Mouse (Mus musculus): ENCODE measurements around the gene Chaf1b. TPM values are rescaled to one million over a fixed set of nuclear protein-coding genes. Genes with fewer than 3 reads are reported as not detected.
A peak's percentile ranks its signal among the peaks of the same experiment; 100 is the strongest.

The Chaf1b gene
- polyA plus RNA-seq, 1 experiment from 2014 or later = 86.3 TPM

- no peak overlapping the region for H3K9ac ChIP-seq (ENCODE audit: low read depth, low read length)
- 22% methylated on average over 13 of the region's 13 CpGs for WGBS
- peak overlapping the region; percentile 48 for H3K4me2 ChIP-seq
- no peaks in the 10 kb centered on the region for H3K9me3 ChIP-seq (ENCODE audit: control insufficient read depth, low read length)
- no peak overlapping the region for H3K27ac ChIP-seq (ENCODE audit: low read depth, low read length)
- H3K27me3 ChIP-seq (replicated peaks; ENCODE audit: control insufficient read depth, insufficient read depth, low read length) = peaks cover 28% of the 10 kb centered on the region
- H3K4me1 ChIP-seq (replicated peaks; ENCODE audit: control insufficient read depth, insufficient read depth, low read length) = no peaks in the 10 kb centered on the region
- no peak overlapping the region for H3K4me3 ChIP-seq (ENCODE audit: low read depth, low read length)
- no peaks in the 10 kb centered on the region for H3K36me3 ChIP-seq (ENCODE audit: control insufficient read depth, insufficient read depth, low read length)
- ATAC-seq (replicated peaks; ENCODE audit: low FRiP score) = no peak
- DNase-seq (ENCODE audit: low spot score) = no peak
These were observed 50.9 kb downstream of the Chaf1b start for GRCm38 (mm10) chr16:93934588-93934987.

GRCm38 (mm10) chr16:93935009-93935408 is 51.3 kb downstream of the Chaf1b start:
- 24% methylated on average over 7 of the region's 7 CpGs for WGBS
- H3K27ac ChIP-seq (ENCODE audit: low read depth, low read length) = no peak overlapping the region
- no peaks in the 10 kb centered on the region for H3K9me3 ChIP-seq (ENCODE audit: control insufficient read depth, low read length)
- peak overlapping the region; percentile 48 for H3K4me2 ChIP-seq
- DNase-seq (ENCODE audit: low spot score) (no peak), ATAC-seq (replicated peaks; ENCODE audit: low FRiP score) (no peak)
- no peaks in the 10 kb centered on the region for H3K36me3 ChIP-seq (ENCODE audit: control insufficient read depth, insufficient read depth, low read length)
- peaks cover 28% of the 10 kb centered on the region for H3K27me3 ChIP-seq (replicated peaks; ENCODE audit: control insufficient read depth, insufficient read depth, low read length)
- H3K4me3 ChIP-seq (ENCODE audit: low read depth, low read length) = no peak overlapping the region
- no peaks in the 10 kb centered on the region for H3K4me1 ChIP-seq (replicated peaks; ENCODE audit: control insufficient read depth, insufficient read depth, low read length)
- no peak overlapping the region for H3K9ac ChIP-seq (ENCODE audit: low read depth, low read length)

DNA sequence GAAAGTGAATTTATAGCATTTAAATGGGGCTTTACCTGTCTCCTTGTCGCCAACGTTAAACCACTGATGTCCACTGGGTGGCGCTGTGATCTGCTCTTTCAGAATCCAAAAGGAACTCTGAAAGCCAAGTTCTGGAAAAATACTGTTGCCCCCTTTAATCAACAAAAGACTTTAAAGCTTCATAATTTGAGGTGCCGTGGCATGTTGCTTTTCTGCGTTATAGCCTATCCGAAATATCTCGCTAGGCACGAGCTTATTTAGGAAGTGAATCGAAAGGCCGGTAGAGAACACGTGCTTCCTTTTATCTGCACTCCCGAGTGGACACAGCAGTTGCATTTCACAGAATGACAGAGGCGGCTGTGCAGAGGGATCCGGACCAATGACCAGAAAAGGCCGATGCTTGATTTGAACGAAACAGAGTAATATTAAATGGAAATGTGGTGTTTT is 54.7 kb downstream of the Chaf1b start:
- peaks cover 28% of the 10 kb centered on the region for H3K27me3 ChIP-seq (replicated peaks; ENCODE audit: control insufficient read depth, insufficient read depth, low read length)
- H3K9ac ChIP-seq (ENCODE audit: low read depth, low read length) = no peak overlapping the region; the same call in 1 of the 2 replicates
- no peaks in the 10 kb centered on the region for H3K9me3 ChIP-seq (ENCODE audit: control insufficient read depth, low read length)
- H3K36me3 ChIP-seq (ENCODE audit: control insufficient read depth, insufficient read depth, low read length) = no peaks in the 10 kb centered on the region
- peak; percentile 77 for DNase-seq (ENCODE audit: low spot score)
- WGBS = 11% methylated on average over 16 of the region's 16 CpGs
- no peaks in the 10 kb centered on the region for H3K4me1 ChIP-seq (replicated peaks; ENCODE audit: control insufficient read depth, insufficient read depth, low read length)
- no peak for ATAC-seq (replicated peaks; ENCODE audit: low FRiP score)
- peak overlapping the region; percentile 29 for H3K4me3 ChIP-seq (ENCODE audit: low read depth, low read length)
- H3K27ac ChIP-seq (ENCODE audit: low read depth, low read length) = no peak overlapping the region
- H3K4me2 ChIP-seq = peak overlapping the region; percentile 57

GRCm38 (mm10) chr16:93939961-93940360 is 56.3 kb downstream of the Chaf1b start:
- Histone ChIP-seq H3K9ac (ENCODE audit: low read depth, low read length) (no peak overlapping the region), H3K36me3 (ENCODE audit: control insufficient read depth, insufficient read depth, low read length) (no peaks in the 10 kb centered on the region), H3K27ac (ENCODE audit: low read depth, low read length) (no peak overlapping the region), H3K4me2 (no peak overlapping the region), H3K4me1 (replicated peaks; ENCODE audit: control insufficient read depth, insufficient read depth, low read length) (no peaks in the 10 kb centered on the region), H3K4me3 (ENCODE audit: low read depth, low read length) (no peak overlapping the region), H3K27me3 (replicated peaks; ENCODE audit: control insufficient read depth, insufficient read depth, low read length) (peaks cover 21% of the 10 kb centered on the region), H3K9me3 (ENCODE audit: control insufficient read depth, low read length) (no peaks in the 10 kb centered on the region)
- no peak for ATAC-seq (replicated peaks; ENCODE audit: low FRiP score)
- no peak for DNase-seq (ENCODE audit: low spot score)
- 76% methylated on average over 4 of the region's 4 CpGs for WGBS

GRCm38 (mm10) chr16:93941781-93942567 is 58.3 kb downstream of the Chaf1b start:
- Histone ChIP-seq H3K4me1 (replicated peaks; ENCODE audit: control insufficient read depth, insufficient read depth, low read length) (no peaks in the 10 kb centered on the region), H3K4me2 (no peak overlapping the region), H3K9me3 (ENCODE audit: control insufficient read depth, low read length) (no peaks in the 10 kb centered on the region), H3K27me3 (replicated peaks; ENCODE audit: control insufficient read depth, insufficient read depth, low read length) (peaks cover 7% of the 10 kb centered on the region), H3K4me3 (ENCODE audit: low read depth, low read length) (no peak overlapping the region), H3K9ac (ENCODE audit: low read depth, low read length) (no peak overlapping the region), H3K27ac (ENCODE audit: low read depth, low read length) (no peak overlapping the region), H3K36me3 (ENCODE audit: control insufficient read depth, insufficient read depth, low read length) (no peaks in the 10 kb centered on the region)
- 78% methylated on average over 10 of the region's 10 CpGs for WGBS
- no peak for ATAC-seq (replicated peaks; ENCODE audit: low FRiP score)
- DNase-seq (ENCODE audit: low spot score) = no peak

- H3K4me3 ChIP-seq (ENCODE audit: low read depth, low read length) = no peak overlapping the region
- no peak overlapping the region for H3K4me2 ChIP-seq
- 84% methylated on average over 10 of the region's 10 CpGs for WGBS
- no peaks in the 10 kb centered on the region for H3K9me3 ChIP-seq (ENCODE audit: control insufficient read depth, low read length)
- H3K4me1 ChIP-seq (replicated peaks; ENCODE audit: control insufficient read depth, insufficient read depth, low read length) = no peaks in the 10 kb centered on the region
- ATAC-seq (replicated peaks; ENCODE audit: low FRiP score) (no peak), DNase-seq (ENCODE audit: low spot score) (no peak)
- H3K27ac ChIP-seq (ENCODE audit: low read depth, low read length) = no peak overlapping the region
- peaks cover 6% of the 10 kb centered on the region for H3K27me3 ChIP-seq (replicated peaks; ENCODE audit: control insufficient read depth, insufficient read depth, low read length)
- H3K36me3 ChIP-seq (ENCODE audit: control insufficient read depth, insufficient read depth, low read length) = no peaks in the 10 kb centered on the region
- no peak overlapping the region for H3K9ac ChIP-seq (ENCODE audit: low read depth, low read length)
These were observed 59.2 kb downstream of the Chaf1b start for GRCm38 (mm10) chr16:93942796-93943502.

GRCm38 (mm10) chr16:93944301-93944700 is 60.6 kb downstream of the Chaf1b start:
- Histone ChIP-seq H3K27me3 (replicated peaks; ENCODE audit: control insufficient read depth, insufficient read depth, low read length) (peaks cover 6% of the 10 kb centered on the region), H3K9me3 (ENCODE audit: control insufficient read depth, low read length) (no peaks in the 10 kb centered on the region), H3K4me2 (no peak overlapping the region), H3K36me3 (ENCODE audit: control insufficient read depth, insufficient read depth, low read length) (no peaks in the 10 kb centered on the region), H3K27ac (ENCODE audit: low read depth, low read length) (no peak overlapping the region), H3K4me3 (ENCODE audit: low read depth, low read length) (no peak overlapping the region), H3K9ac (ENCODE audit: low read depth, low read length) (no peak overlapping the region), H3K4me1 (replicated peaks; ENCODE audit: control insufficient read depth, insufficient read depth, low read length) (no peaks in the 10 kb centered on the region)
- no peak for ATAC-seq (replicated peaks; ENCODE audit: low FRiP score)
- no peak for DNase-seq (ENCODE audit: low spot score)
- WGBS = 51% methylated on average over 6 of the region's 6 CpGs

- DNase-seq (ENCODE audit: low spot score) = no peak
- no peaks in the 10 kb centered on the region for H3K9me3 ChIP-seq (ENCODE audit: control insufficient read depth, low read length)
- 82% methylated on average over 4 of the region's 4 CpGs for WGBS
- peaks cover 9% of the 10 kb centered on the region for H3K27me3 ChIP-seq (replicated peaks; ENCODE audit: control insufficient read depth, insufficient read depth, low read length)
- no peak for ATAC-seq (replicated peaks; ENCODE audit: low FRiP score)
- H3K36me3 ChIP-seq (ENCODE audit: control insufficient read depth, insufficient read depth, low read length) = no peaks in the 10 kb centered on the region
- no peaks in the 10 kb centered on the region for H3K4me1 ChIP-seq (replicated peaks; ENCODE audit: control insufficient read depth, insufficient read depth, low read length)
- no peak overlapping the region for H3K9ac ChIP-seq (ENCODE audit: low read depth, low read length)
- H3K4me3 ChIP-seq (ENCODE audit: low read depth, low read length) = no peak overlapping the region
- no peak overlapping the region for H3K27ac ChIP-seq (ENCODE audit: low read depth, low read length)
- no peak overlapping the region for H3K4me2 ChIP-seq
These were observed 63.7 kb downstream of the Chaf1b start for GRCm38 (mm10) chr16:93947396-93947795.

All from liver, embryonic 11.5 days (tissue).